Mouse (Mus musculus) bone marrow macrophage, adult 2 months (primary cell): Measurements from ENCODE around the gene Myh9.

ENCODE experiments used
- CTCF ChIP-seq: IDR thresholded peaks from 2 replicates; pipeline ENCODE4 v1.5.1; 2012; ENCODE audit warnings: low read depth, mild to moderate bottlenecking, low read length, moderate library complexity
- POLR2A ChIP-seq: IDR thresholded peaks from 2 replicates; pipeline ENCODE4 v1.6.1; 2012; ENCODE audit warnings: mild to moderate bottlenecking, low read depth, low read length, borderline replicate concordance

- TF ChIP-seq CTCF (no peak), POLR2A (no peak)
Measured at GRCm38 (mm10) chr15:77847826-77848225, 5.9 kb upstream of the Myh9 start.
